Mouse (Mus musculus) liver, adult 2 months (tissue): ENCODE measurements around the gene Flii. TPM values are rescaled to one million over a fixed set of nuclear protein-coding genes. Genes with fewer than 3 reads are reported as not detected.

Experiments
- DNase-seq: peaks from one replicate; pipeline ENCODE4 v3.0.0-alpha.2; 2011; ENCODE audit warnings: low read depth, low spot score; ENCODE audit errors: extremely low read depth
- H3K27ac ChIP-seq: fragments of 200-500 bp; replicated peaks from 2 replicates; pipeline ENCODE4 v1.5.1; 2012; ENCODE audit warnings: low read depth, mild to moderate bottlenecking, control low read depth, inconsistent platforms, low read length; ENCODE audit not compliant: insufficient read depth
- H3K27me3 ChIP-seq: fragments of 200-500 bp; 2 replicates; pipeline ENCODE4 v1.6.1; 2012; ENCODE audit warnings: mild to moderate bottlenecking, moderate library complexity, low read length, inconsistent platforms; ENCODE audit not compliant: control insufficient read depth, insufficient read depth
- H3K36me3 ChIP-seq: fragments of 200-500 bp; 2 replicates; pipeline ENCODE4 v1.6.1; 2012; ENCODE audit warnings: low read length, inconsistent platforms; ENCODE audit not compliant: control insufficient read depth, insufficient read depth
- H3K4me1 ChIP-seq: fragments of 200-500 bp; 2 replicates; pipeline ENCODE4 v1.6.1; 2011; ENCODE audit warnings: low read length; ENCODE audit not compliant: control insufficient read depth, insufficient read depth
- H3K4me3 ChIP-seq: fragments of 200-500 bp; 2 replicates; pipeline ENCODE4 v1.5.1; 2011; ENCODE audit warnings: low read depth, mild to moderate bottlenecking, control low read depth, low read length, moderate library complexity; ENCODE audit not compliant: insufficient read depth
- H3K79me2 ChIP-seq: fragments of 200-500 bp; 2 replicates; pipeline ENCODE4 v1.6.1; 2012; ENCODE audit warnings: inconsistent platforms, mild to moderate bottlenecking, low read length, moderate library complexity; ENCODE audit not compliant: control insufficient read depth, insufficient read depth
- H3K9ac ChIP-seq: fragments of 200-500 bp; 2 replicates; pipeline ENCODE4 v1.6.1; 2012; ENCODE audit warnings: low read depth, mild to moderate bottlenecking, control low read depth, inconsistent platforms, low read length
- CTCF ChIP-seq: fragments of 200-500 bp; IDR thresholded peaks from 2 replicates; pipeline ENCODE4 v1.5.1; 2011; ENCODE audit warnings: low read depth, low read length, control low read depth
- POLR2A ChIP-seq: fragments of 200-500 bp; IDR thresholded peaks from 2 replicates; pipeline ENCODE4 v1.6.1; 2011; ENCODE audit warnings: low read length, control low read depth; ENCODE audit not compliant: insufficient read depth; ENCODE audit errors: extremely low read depth
- WGBS: fragments of 180-500 bp; shearing (Covaris S2); methylation state at CpG from one replicate; pipeline ENCODE4 v1.1.7; 2018; 5-methylcytosine and 5-hydroxymethylcytosine counted together
- polyA plus RNA-seq: library from polyadenylated mRNA; depleted of rRNA; stranded (reverse); fragments of >200 nt; gene quantifications from 2 replicates; pipeline ENCODE4 v1.2.3, GENCODE M21; 2012
- total RNA-seq: library from RNA; depleted of rRNA; stranded (reverse); fragments of >200 nt; gene quantifications from 2 replicates; pipeline ENCODE4 v1.2.3, GENCODE M21; 2014

Gene Flii
- total and polyA plus RNA-seq, 2 experiments = 35.1 to 86.7 TPM

DNA sequence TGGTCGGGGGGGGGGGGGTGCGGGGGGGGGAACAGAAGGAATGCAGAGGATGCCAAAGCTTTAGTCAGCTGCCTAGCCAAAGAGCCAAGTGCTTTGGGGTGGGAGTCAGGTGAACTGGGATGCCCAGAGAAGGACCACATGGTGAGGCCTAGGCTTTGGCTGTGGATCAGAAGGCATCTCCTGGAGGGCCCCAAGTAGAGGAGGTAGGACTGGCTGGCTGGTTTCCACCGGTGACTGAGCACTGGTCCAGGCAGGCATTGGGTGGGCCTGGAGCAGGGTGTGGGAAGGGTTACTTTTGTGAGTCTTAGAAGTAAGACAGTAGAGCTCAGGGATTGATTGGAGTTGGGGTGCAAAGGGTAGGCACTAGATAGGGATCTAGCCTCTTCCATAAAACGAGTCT, 25.5 kb downstream of the Flii start:
- Histone ChIP-seq H3K4me1 (peaks cover 3% of the 10 kb centered on the region), H3K27me3 (no peaks in the 10 kb centered on the region), H3K79me2 (peaks cover 8% of the 10 kb centered on the region; the same call in 1 of the 2 replicates), H3K36me3 (no peaks in the 10 kb centered on the region), H3K27ac (no peak overlapping the region), H3K9ac (no peak overlapping the region), H3K4me3 (no peak overlapping the region)
- DNase-seq = no peak
- 82% methylated on average over 4 of the region's 4 CpGs for WGBS
- no peak for TF ChIP-seq POLR2A
- TF ChIP-seq CTCF = no peak

DNA sequence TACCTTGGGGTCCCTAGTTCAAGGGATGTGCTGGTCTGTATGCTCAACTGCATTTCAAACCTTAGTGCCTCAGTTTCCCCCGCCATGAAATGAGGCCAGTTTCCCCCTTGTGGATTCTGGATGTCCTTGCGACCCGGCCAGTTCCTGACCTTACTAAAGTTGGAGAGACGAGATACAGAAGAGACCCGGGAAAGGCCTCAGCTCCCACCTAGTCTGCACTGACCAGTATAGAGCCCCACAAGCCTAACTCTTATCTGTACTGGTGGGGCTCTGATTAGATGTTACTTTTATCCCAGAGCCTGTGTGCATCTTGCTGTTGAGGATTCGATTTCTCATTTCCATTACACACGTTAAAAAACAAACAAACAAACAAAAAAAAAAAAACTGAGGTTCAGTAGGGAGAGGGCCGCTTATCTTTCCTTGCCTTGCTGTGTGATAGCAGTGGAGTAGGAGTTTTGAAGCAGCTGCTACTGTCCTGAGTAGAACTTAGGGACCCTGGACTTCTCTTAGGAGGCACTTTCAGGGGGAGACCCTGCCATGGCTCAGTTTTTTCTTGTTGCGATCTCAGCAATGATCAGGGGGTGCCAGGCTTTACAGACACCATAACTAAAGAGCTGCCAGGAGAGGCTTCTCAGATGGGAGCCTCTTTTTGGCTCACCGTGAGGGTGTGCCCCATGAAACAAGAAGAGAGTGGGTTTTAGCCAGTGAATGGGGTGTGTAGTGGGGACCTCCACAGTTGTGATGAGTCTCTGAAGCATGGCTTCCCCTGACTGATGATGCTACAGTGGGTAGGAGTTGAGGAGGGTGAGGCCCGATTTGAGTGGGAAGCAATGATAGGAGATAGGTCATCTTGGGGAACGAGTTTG, 26.5 kb downstream of the Flii start:
- no peaks in the 10 kb centered on the region for H3K27me3 ChIP-seq
- H3K79me2 ChIP-seq = peaks cover 8% of the 10 kb centered on the region; the same call in 1 of the 2 replicates
- TF ChIP-seq CTCF (no peak), POLR2A (no peak)
- peak overlapping the region; percentile 88 for H3K4me3 ChIP-seq
- peaks cover 3% of the 10 kb centered on the region for H3K4me1 ChIP-seq
- DNase-seq = no peak
- peak overlapping the region; percentile 95 for H3K9ac ChIP-seq
- 36% methylated on average over 12 of the region's 12 CpGs for WGBS
- H3K27ac ChIP-seq = no peak overlapping the region
- no peaks in the 10 kb centered on the region for H3K36me3 ChIP-seq

DNA sequence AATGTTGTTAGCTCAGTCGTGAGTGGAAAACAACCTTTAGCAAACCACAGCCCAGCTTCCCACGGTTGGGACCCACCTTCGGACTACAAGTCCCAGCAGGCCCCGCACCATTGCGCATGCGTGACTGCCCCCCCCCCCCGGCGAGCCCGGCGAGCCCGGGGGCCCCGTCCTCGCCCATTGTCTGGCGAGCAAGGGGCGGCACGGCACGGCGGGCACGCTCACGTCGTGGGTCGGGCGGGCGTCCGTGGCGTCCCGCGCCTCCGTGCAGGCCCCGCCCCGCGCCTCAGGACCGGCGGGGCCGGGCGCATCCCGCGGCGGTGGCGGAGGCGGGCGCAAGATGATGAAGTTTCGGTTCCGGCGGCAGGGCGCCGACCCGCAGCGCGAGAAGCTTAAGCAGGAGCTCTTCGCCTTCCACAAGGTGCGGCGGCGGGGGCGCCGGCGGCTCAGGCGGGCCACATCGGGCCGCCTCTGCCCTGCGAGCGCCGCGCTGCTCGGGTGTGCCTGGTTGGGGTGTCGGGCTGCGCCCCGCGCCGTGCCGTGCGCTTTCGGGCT, 27.5 kb downstream of the Flii start, which contains the start of gene Llgl1:
TSS of gene Llgl1 (plus strand) at position 200 of the 552 bp plus-strand sequence.
- no peak for TF ChIP-seq CTCF
- TF ChIP-seq POLR2A = no peak
- Histone ChIP-seq H3K4me3 (peak within 1 kb of the TSS; percentile 88), H3K9ac (peak within 1 kb of the TSS; percentile 95), H3K36me3 (no peaks in the 10 kb centered on the region), H3K27ac (peak within 1 kb of the TSS; percentile 69), H3K27me3 (no peaks in the 10 kb centered on the region), H3K79me2 (peaks cover 8% of the 10 kb centered on the region; the same call in 1 of the 2 replicates), H3K4me1 (peaks cover 3% of the 10 kb centered on the region)
- WGBS = under 1% methylated on average over 73 of the region's 73 CpGs
- DNase-seq = peak; percentile 75

DNA sequence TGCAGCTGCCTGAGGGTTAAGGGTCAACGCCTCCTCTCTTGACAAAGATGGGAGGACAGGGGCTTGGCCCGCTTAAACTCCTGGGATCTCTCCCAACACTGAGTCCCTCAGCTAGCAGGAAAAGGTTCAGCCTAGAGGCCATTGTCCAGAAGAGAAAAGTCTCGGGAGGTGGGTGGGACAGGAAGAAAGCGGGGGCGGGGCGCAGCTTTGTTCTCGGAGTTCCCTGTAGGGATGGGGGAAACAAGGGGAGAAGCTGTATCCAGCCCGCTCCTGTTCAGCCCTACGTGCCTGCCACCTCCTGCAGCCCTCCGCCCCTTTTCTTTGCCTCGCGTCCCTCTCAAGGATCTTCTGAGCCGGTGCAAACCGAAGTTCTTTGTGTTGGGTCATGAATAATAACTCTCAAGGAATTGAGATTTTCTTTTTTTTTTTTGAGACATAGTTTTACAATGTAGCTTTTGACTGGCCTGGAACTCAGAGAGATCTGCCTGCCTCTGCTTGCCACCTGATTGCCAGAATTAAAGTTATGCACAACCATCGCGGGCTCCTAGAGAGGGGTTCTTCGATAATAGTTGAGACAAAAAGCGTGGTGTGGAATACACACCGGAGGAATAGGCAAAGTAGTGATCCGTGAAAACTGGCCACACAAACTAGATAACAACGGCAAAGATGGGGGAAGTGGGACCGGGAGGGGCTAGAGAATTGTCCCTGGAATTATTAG, 28.1 kb downstream of the Flii start:
- peak overlapping the region; percentile 75 for H3K9ac ChIP-seq
- H3K27me3 ChIP-seq = no peaks in the 10 kb centered on the region
- H3K27ac ChIP-seq = peak overlapping the region; percentile 69
- WGBS = 1% methylated on average over 22 of the region's 22 CpGs
- peak overlapping the region; percentile 88 for H3K4me3 ChIP-seq
- TF ChIP-seq POLR2A (peak; percentile 31; the same call in 1 of the 2 replicates), CTCF (no peak)
- no peaks in the 10 kb centered on the region for H3K36me3 ChIP-seq
- peak; percentile 68 for DNase-seq
- peaks cover 8% of the 10 kb centered on the region; the same call in 1 of the 2 replicates for H3K79me2 ChIP-seq
- H3K4me1 ChIP-seq = peaks cover 3% of the 10 kb centered on the region

DNA sequence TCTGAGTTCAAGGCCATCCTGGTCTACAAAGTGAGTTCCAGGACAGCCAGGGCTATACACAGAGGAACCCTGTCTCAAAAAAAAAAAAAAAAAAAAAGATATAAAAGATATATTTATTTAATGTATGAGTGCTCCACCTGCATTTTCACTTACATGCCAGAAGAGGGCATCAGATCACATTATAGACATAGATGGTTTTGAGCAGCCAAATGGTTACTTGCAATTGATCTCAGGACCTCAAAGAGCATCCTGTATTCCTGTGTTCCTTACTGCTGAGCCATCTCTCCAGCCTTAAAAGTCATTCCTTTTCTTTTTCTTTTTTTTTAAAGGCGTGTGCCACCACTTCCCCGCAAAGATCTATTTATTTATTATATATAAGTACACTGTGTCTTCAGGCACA, 29.5 kb downstream of the Flii start:
- Histone ChIP-seq H3K36me3 (no peaks in the 10 kb centered on the region), H3K27me3 (no peaks in the 10 kb centered on the region), H3K4me3 (no peak overlapping the region), H3K79me2 (peaks cover 8% of the 10 kb centered on the region; the same call in 1 of the 2 replicates), H3K4me1 (peaks cover 3% of the 10 kb centered on the region), H3K9ac (no peak overlapping the region), H3K27ac (no peak overlapping the region)
- WGBS = 54% methylated on average over 2 of the region's 2 CpGs
- DNase-seq = peak; percentile 47
- no peak for TF ChIP-seq POLR2A
- TF ChIP-seq CTCF = peak; percentile 65
